Comparison of ENCODE assay signal across 18 mouse cellular contexts in genomic region chr5:52539483-52539882, GRCm38 (mm10). TPM values are rescaled to one million over a fixed set of nuclear protein-coding genes. Genes with fewer than 3 reads are reported as not detected.
DNase-seq lines count a peak whose midpoint lies in the region; ATAC-seq and TF ChIP-seq lines count a peak whose summit lies in the region.
"Had no signal": no experiment of that assay in that cellular context is flagged by ENCODE, and none has a peak within 500 bp of the region (broad histone marks: within the 10 kb centered on the region; RNA-seq: fewer than 3 reads in every experiment).

No protein-coding gene starts in this region.

- no peak for TF ChIP-seq CTCF in intestine, postnatal 0 days (IDR thresholded peaks at IDR 0.05; ENCODE audit: low read depth)

- peaks cover 11% of the 10 kb centered on the region; the same call in 1 of the 2 replicates for H3K36me3 ChIP-seq in intestine, embryonic 14.5 days (ENCODE audit: control insufficient read depth, insufficient read depth, low read length)
- H3K36me3 ChIP-seq in intestine, postnatal 0 days (ENCODE audit: control insufficient read depth, insufficient read depth), result no peaks in the 10 kb centered on the region
- peaks cover 5% of the 10 kb centered on the region; the same call in 1 of the 2 replicates for H3K36me3 ChIP-seq in embryonic facial prominence, embryonic 15.5 days
- H3K36me3 ChIP-seq: forebrain, embryonic 15.5 days; hindbrain, embryonic 13.5 days; limb, embryonic 12.5 days had no signal

- H3K27ac ChIP-seq in intestine, embryonic 14.5 days (ENCODE audit: low read depth), result peak overlapping the region; percentile 85
- no peak overlapping the region for H3K27ac ChIP-seq in intestine, postnatal 0 days (ENCODE audit: low read depth, low read length)
- H3K27ac ChIP-seq in embryonic facial prominence, embryonic 15.5 days (replicated peaks), result no peak overlapping the region
- H3K27ac ChIP-seq: forebrain, embryonic 15.5 days; hindbrain, embryonic 13.5 days; left cerebral cortex, adult 2 months; limb, embryonic 12.5 days; midbrain, embryonic 10.5 days had no signal

- no peak overlapping the region for H3K4me3 ChIP-seq in intestine, embryonic 14.5 days (ENCODE audit: low read depth, low read length)
- no peak overlapping the region for H3K4me3 ChIP-seq in intestine, postnatal 0 days (ENCODE audit: low read depth, low read length)
- no peak overlapping the region for H3K4me3 ChIP-seq in embryonic facial prominence, embryonic 15.5 days (replicated peaks)
- H3K4me3 ChIP-seq: forebrain, embryonic 15.5 days; hindbrain, embryonic 13.5 days; left cerebral cortex, adult 2 months; limb, embryonic 12.5 days; midbrain, embryonic 10.5 days; myocyte had no signal

- no peaks in the 10 kb centered on the region for H3K9me3 ChIP-seq in intestine, embryonic 14.5 days (ENCODE audit: control insufficient read depth, low read length)
- H3K9me3 ChIP-seq in intestine, postnatal 0 days (ENCODE audit: control insufficient read depth), result no peaks in the 10 kb centered on the region
- no peaks in the 10 kb centered on the region for H3K9me3 ChIP-seq in embryonic facial prominence, embryonic 15.5 days (replicated peaks)
- H3K9me3 ChIP-seq: forebrain, embryonic 15.5 days; hindbrain, embryonic 13.5 days; limb, embryonic 12.5 days; midbrain, embryonic 10.5 days had no signal

- H3K4me2 ChIP-seq in intestine, embryonic 14.5 days (ENCODE audit: low read length), result no peak overlapping the region
- no peak overlapping the region for H3K4me2 ChIP-seq in intestine, postnatal 0 days (replicated peaks; ENCODE audit: low read depth)
- no peak overlapping the region for H3K4me2 ChIP-seq in embryonic facial prominence, embryonic 15.5 days (replicated peaks)
- H3K4me2 ChIP-seq: forebrain, embryonic 15.5 days; hindbrain, embryonic 13.5 days; limb, embryonic 12.5 days had no signal

- no peak for DNase-seq in intestine, embryonic 14.5 days (ENCODE audit: low spot score)
- DNase-seq in 3T3-L1 (ENCODE audit: low read depth, low spot score), result peak; percentile 13
- peak; percentile 58 for DNase-seq in lung, postnatal 10 days
- DNase-seq in left cerebral cortex, adult 11 months (ENCODE audit: low spot score), result no peak
- no peak for DNase-seq in spleen, adult 18-20 months
- DNase-seq in testis, postnatal 14 days (ENCODE audit: low spot score), result no peak
- DNase-seq: gastrocnemius, postnatal 10 days; liver, postnatal 0 days; thymus, postnatal 25 days had no signal

- peak; percentile 78 for ATAC-seq in intestine, embryonic 14.5 days (replicated peaks; ENCODE audit: low FRiP score, low TSS enrichment, low read depth)
- no peak for ATAC-seq in intestine, postnatal 0 days
- ATAC-seq in embryonic facial prominence, embryonic 15.5 days (ENCODE audit: insufficient number of reproducible peaks, low FRiP score, low TSS enrichment, low read depth), result peak; percentile 45; the same call in 1 of the 2 replicates
- ATAC-seq: CD4-positive, CD25-positive, alpha-beta regulatory T cell, adult 4 months; forebrain, embryonic 15.5 days; liver, postnatal 0 days had no signal

- H3K4me1 ChIP-seq in intestine, embryonic 14.5 days (replicated peaks; ENCODE audit: control insufficient read depth, insufficient read depth, low read length), result peaks cover 33% of the 10 kb centered on the region
- no peaks in the 10 kb centered on the region for H3K4me1 ChIP-seq in intestine, postnatal 0 days (replicated peaks; ENCODE audit: control insufficient read depth, insufficient read depth, low read length)
- H3K4me1 ChIP-seq in embryonic facial prominence, embryonic 15.5 days, result peaks cover 17% of the 10 kb centered on the region
- H3K4me1 ChIP-seq: forebrain, embryonic 15.5 days had no signal

- H3K27me3 ChIP-seq in intestine, embryonic 14.5 days (replicated peaks; ENCODE audit: control insufficient read depth, insufficient read depth, low read length), result no peaks in the 10 kb centered on the region
- H3K27me3 ChIP-seq in intestine, postnatal 0 days (replicated peaks; ENCODE audit: control insufficient read depth, insufficient read depth, low read length), result no peaks in the 10 kb centered on the region
- no peaks in the 10 kb centered on the region for H3K27me3 ChIP-seq in embryonic facial prominence, embryonic 15.5 days
- H3K27me3 ChIP-seq: forebrain, embryonic 15.5 days; hindbrain, embryonic 13.5 days; limb, embryonic 12.5 days had no signal

- H3K9ac ChIP-seq in intestine, embryonic 14.5 days (ENCODE audit: low read length), result no peak overlapping the region
- H3K9ac ChIP-seq in intestine, postnatal 0 days (ENCODE audit: low read depth, low read length), result no peak overlapping the region
- H3K9ac ChIP-seq in embryonic facial prominence, embryonic 15.5 days, result no peak overlapping the region
- H3K9ac ChIP-seq: forebrain, embryonic 15.5 days; hindbrain, embryonic 13.5 days; limb, embryonic 12.5 days; liver, postnatal 0 days had no signal

RNA-seq across cellular contexts. Expression of gene Lgi2, which starts 26.8 kb away (rescaled TPM):
- 8.9 and 10.5 TPM in 2 replicates for polyA plus RNA-seq in intestine, embryonic 14.5 days (2014; fragmentation: Nextera tagmentation; extraction: Ambion mirVana)
- polyA plus RNA-seq in intestine, postnatal 0 days (2015; fragmentation: Nextera tagmentation; extraction: Ambion mirVana), result 1.8 and 2.0 TPM in 2 replicates
- polyA plus RNA-seq in embryonic facial prominence, embryonic 15.5 days (2015; fragmentation: Nextera tagmentation; extraction: Ambion mirVana), result 7.5 and 7.6 TPM in 2 replicates
- polyA plus RNA-seq: CD4-positive, CD25-positive, alpha-beta regulatory T cell, adult 4 months had no signal

Comparison
In these comparisons a context has a peak if more than half of its experiments do, and no peak if none do; other contexts are left out.
1. DNase-seq: peak in 3T3-L1 (single experiment) and lung, postnatal 10 days (single experiment); none in intestine, embryonic 14.5 days (single experiment), left cerebral cortex, adult 11 months (single experiment), spleen, adult 18-20 months (0 of 2) and testis, postnatal 14 days (single experiment).